ENCODE assay signal across 16 mouse cellular contexts in the genomic region with DNA sequence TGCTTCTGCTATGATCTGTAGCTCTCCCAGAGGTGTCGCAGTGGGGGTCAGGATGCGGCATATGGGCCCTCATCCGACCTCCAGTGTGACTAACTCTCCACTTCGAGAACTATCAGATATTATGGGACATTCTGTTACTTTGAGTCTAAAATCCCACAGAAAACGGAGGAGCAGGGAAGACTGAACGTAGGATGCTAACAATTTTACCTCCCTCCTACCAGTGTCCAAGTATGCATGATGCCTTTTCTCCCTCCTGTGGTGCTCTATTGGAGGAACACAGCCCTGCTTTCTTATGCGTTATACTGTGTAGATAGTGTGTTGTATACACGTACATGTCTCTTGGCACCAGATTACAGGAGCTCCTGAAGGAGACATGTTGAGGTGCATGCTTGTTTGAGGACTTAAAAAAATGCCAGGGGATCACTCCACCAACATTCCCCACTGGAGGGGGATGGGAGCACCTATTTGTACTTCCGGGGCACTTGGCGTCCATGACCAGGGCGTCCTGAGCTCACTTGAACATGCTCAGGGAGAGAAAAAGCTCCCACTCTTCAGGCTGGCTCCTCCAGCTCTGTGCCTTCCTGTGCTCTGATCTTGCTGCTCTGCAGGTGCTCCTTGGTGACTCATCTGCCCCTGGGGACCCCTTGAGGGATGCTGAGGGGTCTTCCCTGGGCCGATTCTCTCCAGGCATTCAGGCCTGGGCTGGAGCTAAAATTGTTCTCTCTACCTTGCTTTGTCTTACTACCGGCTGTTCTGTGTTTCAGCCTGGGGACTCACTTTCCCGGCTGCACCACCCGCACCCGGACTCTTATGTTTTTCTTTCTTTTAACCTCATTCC.
DNase-seq lines count a peak whose midpoint lies in the region; ATAC-seq and TF ChIP-seq lines count a peak whose summit lies in the region.
"Had no signal": no experiment of that assay in that cellular context is flagged by ENCODE, and none has a peak within 500 bp of the region (broad histone marks: within the 10 kb centered on the region; RNA-seq: fewer than 3 reads in every experiment).

No protein-coding gene starts in this region.

- 54% methylated on average over 16 of the region's 16 CpGs for WGBS in midbrain, embryonic 16.5 days

- H3K9ac ChIP-seq in ES-Bruce4 (ENCODE audit: low read depth, poor library complexity, severe bottlenecking) = no peak overlapping the region
- H3K9ac ChIP-seq in midbrain, embryonic 16.5 days (ENCODE audit: low read depth, low read length) = no peak overlapping the region
- H3K9ac ChIP-seq: forebrain, embryonic 15.5 days; limb, embryonic 12.5 days; liver, embryonic 14.5 days; neural tube, embryonic 13.5 days had no signal

- no peak for TF ChIP-seq EP300 in ES-Bruce4 (IDR thresholded peaks at IDR 0.05; ENCODE audit: insufficient read depth, low read depth, low read length)

- no peaks in the 10 kb centered on the region for H3K9me3 ChIP-seq in ES-Bruce4 (replicated peaks; ENCODE audit: control insufficient read depth, insufficient read depth, low read length, poor library complexity, severe bottlenecking)
- H3K9me3 ChIP-seq in midbrain, embryonic 16.5 days (replicated peaks; ENCODE audit: control insufficient read depth, low read length, poor library complexity, severe bottlenecking) = no peaks in the 10 kb centered on the region
- H3K9me3 ChIP-seq: forebrain, embryonic 15.5 days; limb, embryonic 12.5 days; neural tube, embryonic 13.5 days had no signal

- DNase-seq in layer of hippocampus, adult 2 months (ENCODE audit: low spot score in 2 of 2) = no peak
- DNase-seq in layer of hippocampus, postnatal 10 days (ENCODE audit: low spot score in 2 of 2) = no peak
- peak; percentile 42 for DNase-seq in brain, adult 2 months (ENCODE audit: low read depth, low spot score)
- no peak for DNase-seq in frontal cortex, adult 2 months (ENCODE audit: extremely low spot score in 1 of 2, low spot score in 1 of 2)
- no peak for DNase-seq in embryo, embryonic 9.5 days (ENCODE audit: extremely low spot score)
- DNase-seq: gastrocnemius, postnatal 14 days; heart, postnatal 14 days; retina, postnatal 1 day had no signal

- TF ChIP-seq CTCF in layer of hippocampus, adult 2 months (conservative IDR thresholded peaks at IDR 0.05) = no peak
- TF ChIP-seq CTCF in ES-Bruce4 (IDR thresholded peaks at IDR 0.05; ENCODE audit: low read depth, low read length) = no peak

- ATAC-seq in midbrain, embryonic 16.5 days = 0 out of 2 replicates have a peak, but pooled peaks have one; percentile 15
- ATAC-seq: forebrain, embryonic 15.5 days; hindbrain, postnatal 0 days had no signal

- peak overlapping the region; percentile 43; the same call in 1 of the 2 replicates for H3K27ac ChIP-seq in layer of hippocampus, adult 2 months
- H3K27ac ChIP-seq in ES-Bruce4 (ENCODE audit: insufficient read depth, low read length) = peak overlapping the region; percentile 43
- H3K27ac ChIP-seq in midbrain, embryonic 16.5 days (ENCODE audit: low read length) = no peak overlapping the region
- H3K27ac ChIP-seq: forebrain, embryonic 15.5 days; hindbrain, postnatal 0 days; limb, embryonic 12.5 days; liver, embryonic 14.5 days; macrophage; neural tube, embryonic 13.5 days had no signal

- H3K4me1 ChIP-seq in ES-Bruce4 (ENCODE audit: control insufficient read depth, insufficient read depth, low read length) = peaks cover 8% of the 10 kb centered on the region
- H3K4me1 ChIP-seq in midbrain, embryonic 16.5 days (ENCODE audit: control insufficient read depth, insufficient read depth, low read length) = peaks cover 23% of the 10 kb centered on the region

- no peak for TF ChIP-seq POLR2A in ES-Bruce4 (IDR thresholded peaks at IDR 0.05; ENCODE audit: insufficient read depth, low read length)

- no peaks in the 10 kb centered on the region for H3K36me3 ChIP-seq in ES-Bruce4 (ENCODE audit: control insufficient read depth, insufficient read depth, low read length, poor library complexity, severe bottlenecking)
- H3K36me3 ChIP-seq in midbrain, embryonic 16.5 days (ENCODE audit: control insufficient read depth, insufficient read depth, low read length) = no peaks in the 10 kb centered on the region
- H3K36me3 ChIP-seq: forebrain, embryonic 15.5 days; limb, embryonic 12.5 days; neural tube, embryonic 13.5 days had no signal

- H3K27me3 ChIP-seq in ES-Bruce4 (ENCODE audit: control insufficient read depth, insufficient read depth, low read length, poor library complexity, severe bottlenecking) = no peaks in the 10 kb centered on the region
- no peaks in the 10 kb centered on the region for H3K27me3 ChIP-seq in midbrain, embryonic 16.5 days (ENCODE audit: control insufficient read depth, insufficient read depth, low read depth, low read length)
- H3K27me3 ChIP-seq: forebrain, embryonic 15.5 days; limb, embryonic 12.5 days; neural tube, embryonic 13.5 days had no signal

- no peak overlapping the region for H3K4me3 ChIP-seq in layer of hippocampus, adult 2 months
- no peak overlapping the region for H3K4me3 ChIP-seq in ES-Bruce4 (ENCODE audit: low read depth, low read length)
- no peak overlapping the region for H3K4me3 ChIP-seq in midbrain, embryonic 16.5 days (ENCODE audit: low read depth, low read length)
- H3K4me3 ChIP-seq: forebrain, embryonic 15.5 days; limb, embryonic 12.5 days; neural tube, embryonic 13.5 days had no signal

- H3K4me2 ChIP-seq in midbrain, embryonic 16.5 days (ENCODE audit: low read length) = no peak overlapping the region
- H3K4me2 ChIP-seq: forebrain, embryonic 15.5 days; limb, embryonic 12.5 days; neural tube, embryonic 13.5 days had no signal
